Mouse (Mus musculus) lung, adult 2 months (tissue): ENCODE data around the gene Hpn. TPM values are rescaled to one million over a fixed set of nuclear protein-coding genes. Genes with fewer than 3 reads are reported as not detected.

ENCODE experiments used
- DNase-seq: peaks from one replicate; pipeline ENCODE4 v3.0.0; 2022
- H3K4me1 ChIP-seq: fragments of 200-500 bp; 2 replicates; pipeline ENCODE4 v1.6.1; 2011; ENCODE audit warnings: low read length; ENCODE audit not compliant: control insufficient read depth, insufficient read depth
- H3K4me3 ChIP-seq: fragments of 200-500 bp; replicated peaks from 2 replicates; pipeline ENCODE3; 2011; ENCODE audit warnings: low read depth, mild to moderate bottlenecking, control low read depth, low read length; ENCODE audit errors: extremely low read depth
- CTCF ChIP-seq: fragments of 200-500 bp; IDR thresholded peaks from 2 replicates; pipeline ENCODE4 v1.5.1; 2011; ENCODE audit warnings: mild to moderate bottlenecking, low read length, control low read depth; ENCODE audit not compliant: insufficient read depth
- POLR2A ChIP-seq: fragments of 200-500 bp; IDR thresholded peaks from 2 replicates; pipeline ENCODE4 v1.6.1; 2011; ENCODE audit warnings: low read depth, mild to moderate bottlenecking, control low read depth, low read length, borderline replicate concordance; ENCODE audit errors: extremely low read depth
- WGBS: fragments of 180-500 bp; shearing (Covaris S2); methylation state at CpG from one replicate; pipeline ENCODE4 v1.1.7; 2018; 5-methylcytosine and 5-hydroxymethylcytosine counted together
- polyA plus RNA-seq: library from polyadenylated mRNA; depleted of rRNA; stranded (reverse); fragments of >200 nt; gene quantifications from 2 replicates; pipeline ENCODE4 v1.2.3, GENCODE M21; 2012

Gene Hpn
- polyA plus RNA-seq, 1 experiment: 30.1 TPM

DNA sequence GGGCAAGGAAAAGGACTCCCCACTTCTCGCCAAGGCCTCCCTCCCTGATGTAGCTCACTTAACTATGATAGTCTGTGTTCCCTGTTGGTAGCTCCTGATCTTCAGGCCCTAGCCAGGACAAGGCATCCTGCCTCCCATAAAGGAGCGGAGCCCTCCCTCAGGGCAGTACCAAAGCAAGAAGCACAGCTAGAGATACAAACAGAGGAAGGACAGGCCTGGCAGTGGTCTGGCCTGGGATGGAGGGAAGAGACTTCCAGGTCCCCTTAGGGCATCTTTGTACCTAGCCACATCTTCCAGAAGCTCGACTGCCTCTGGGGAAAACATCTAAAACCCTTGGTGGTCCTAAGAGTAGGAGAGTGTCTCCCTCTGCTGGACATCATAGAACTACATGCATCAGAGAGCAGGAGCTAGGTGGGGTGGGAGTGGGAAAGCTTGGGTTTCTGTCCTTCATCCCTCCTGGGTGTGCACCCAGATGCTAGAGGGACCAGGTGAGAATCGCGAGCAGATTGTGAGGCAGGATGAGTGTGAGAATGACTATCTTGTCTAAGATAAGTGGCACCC lies 37.1 kb downstream of the Hpn start:
- Histone ChIP-seq H3K4me3 (no peak overlapping the region), H3K4me1 (no peaks in the 10 kb centered on the region)
- 32% methylated on average over 5 of the region's 5 CpGs for WGBS
- peak; percentile 25; the same call in 1 of the 2 replicates for TF ChIP-seq CTCF
- TF ChIP-seq POLR2A: no peak
- no peak for DNase-seq

DNA sequence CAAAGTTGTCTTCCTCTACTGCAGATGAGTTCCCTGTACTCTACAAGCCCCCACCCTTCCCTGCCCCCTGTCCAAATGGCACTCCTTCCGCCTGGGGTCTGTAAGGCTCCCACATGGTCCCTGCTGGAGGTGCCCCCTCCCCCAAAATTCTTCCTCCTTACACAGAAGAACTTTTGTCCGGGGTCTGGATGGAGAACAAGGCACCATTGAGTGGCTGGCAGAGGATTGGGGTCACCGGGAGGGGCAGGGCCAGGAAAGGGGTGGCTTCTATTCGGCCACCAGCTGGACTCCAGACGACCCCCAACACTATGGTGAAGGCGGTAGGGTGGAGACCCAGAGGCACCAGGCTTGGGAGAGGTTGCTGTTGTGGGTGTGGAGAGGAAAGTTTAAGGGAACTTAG lies 37.6 kb downstream of the Hpn start:
- 51% methylated on average over 6 of the region's 6 CpGs for WGBS
- no peak overlapping the region for H3K4me3 ChIP-seq
- no peak for DNase-seq
- TF ChIP-seq CTCF: no peak
- TF ChIP-seq POLR2A: no peak
- no peaks in the 10 kb centered on the region for H3K4me1 ChIP-seq

GRCm38 (mm10) chr7:31076492-31076891 lies 38.6 kb downstream of the Hpn start, which contains the start of gene Fxyd3:
TSS of gene Fxyd3 (minus strand) at chr7:31076704.
- Histone ChIP-seq H3K4me3 (no peak within 1 kb of the TSS), H3K4me1 (no peaks in the 10 kb centered on the region)
- TF ChIP-seq CTCF (no peak), POLR2A (no peak)
- WGBS: 52% methylated on average over 5 of the region's 5 CpGs
- no peak for DNase-seq

GRCm38 (mm10) chr7:31074713-31075069 lies 40.4 kb downstream of the Hpn start:
- 54% methylated on average over 5 of the region's 5 CpGs for WGBS
- no peak for TF ChIP-seq POLR2A
- TF ChIP-seq CTCF: no peak
- Histone ChIP-seq H3K4me3 (no peak overlapping the region), H3K4me1 (no peaks in the 10 kb centered on the region)
- DNase-seq: no peak

GRCm38 (mm10) chr7:31074061-31074712 lies 40.9 kb downstream of the Hpn start:
- Histone ChIP-seq H3K4me3 (no peak overlapping the region), H3K4me1 (no peaks in the 10 kb centered on the region)
- TF ChIP-seq POLR2A: no peak
- TF ChIP-seq CTCF: no peak
- WGBS: 41% methylated on average over 7 of the region's 7 CpGs
- DNase-seq: no peak

GRCm38 (mm10) chr7:31073546-31073945 lies 41.5 kb downstream of the Hpn start:
- Histone ChIP-seq H3K4me1 (no peaks in the 10 kb centered on the region), H3K4me3 (no peak overlapping the region)
- TF ChIP-seq CTCF (no peak), POLR2A (no peak)
- DNase-seq: no peak

DNA sequence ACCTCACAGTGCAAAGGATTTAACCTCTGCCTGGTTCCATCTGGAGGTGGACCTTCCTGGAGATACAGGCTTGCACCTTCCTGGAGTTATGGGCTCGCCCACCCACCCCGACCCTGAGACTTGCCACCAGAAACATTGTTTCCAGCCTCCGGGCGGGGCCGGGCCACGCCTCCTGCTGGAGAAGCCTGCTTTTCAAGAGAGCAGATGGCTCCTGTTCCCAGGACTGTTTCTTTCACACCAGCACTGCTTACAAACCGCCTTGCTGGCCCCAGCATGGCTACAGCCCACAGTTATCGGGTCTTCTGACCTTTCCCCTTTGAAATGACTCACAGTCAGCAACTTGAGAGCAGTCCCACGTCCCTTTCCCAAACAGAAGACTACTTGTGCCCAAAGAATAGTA lies 42.8 kb downstream of the Hpn start:
- 47% methylated on average over 9 of the region's 9 CpGs for WGBS
- H3K4me1 ChIP-seq: no peaks in the 10 kb centered on the region
- TF ChIP-seq POLR2A: no peak
- no peak overlapping the region for H3K4me3 ChIP-seq
- no peak for DNase-seq

- TF ChIP-seq CTCF (no peak), POLR2A (no peak)
- 77% methylated on average over 6 of the region's 6 CpGs for WGBS
- Histone ChIP-seq H3K4me3 (no peak overlapping the region), H3K4me1 (no peaks in the 10 kb centered on the region)
- no peak for DNase-seq
Measured at GRCm38 (mm10) chr7:31070324-31070723, 44.8 kb downstream of the Hpn start.

DNA sequence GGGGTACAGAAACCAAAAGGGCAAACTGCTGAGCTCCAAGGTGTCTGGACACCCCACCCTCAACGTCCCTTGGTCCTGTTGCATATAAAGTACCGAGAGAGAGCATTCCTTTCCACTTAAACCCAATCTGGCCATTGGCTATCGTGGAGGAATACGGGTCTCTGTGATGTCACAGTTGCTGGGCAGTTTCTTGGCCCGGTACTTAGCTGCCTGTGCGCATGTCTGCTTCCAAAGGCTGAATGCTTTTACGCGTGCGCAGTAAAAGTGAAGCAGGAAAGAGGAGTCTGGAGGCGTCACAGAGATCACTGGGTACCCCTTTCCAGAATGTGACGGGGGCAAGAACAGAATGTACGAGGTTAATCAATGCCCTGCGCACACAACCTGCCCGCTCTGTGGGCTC lies 45.6 kb downstream of the Hpn start:
- DNase-seq: no peak
- no peak for TF ChIP-seq CTCF
- TF ChIP-seq POLR2A: no peak
- 86% methylated on average over 14 of the region's 14 CpGs for WGBS
- Histone ChIP-seq H3K4me3 (no peak overlapping the region), H3K4me1 (no peaks in the 10 kb centered on the region)

DNA sequence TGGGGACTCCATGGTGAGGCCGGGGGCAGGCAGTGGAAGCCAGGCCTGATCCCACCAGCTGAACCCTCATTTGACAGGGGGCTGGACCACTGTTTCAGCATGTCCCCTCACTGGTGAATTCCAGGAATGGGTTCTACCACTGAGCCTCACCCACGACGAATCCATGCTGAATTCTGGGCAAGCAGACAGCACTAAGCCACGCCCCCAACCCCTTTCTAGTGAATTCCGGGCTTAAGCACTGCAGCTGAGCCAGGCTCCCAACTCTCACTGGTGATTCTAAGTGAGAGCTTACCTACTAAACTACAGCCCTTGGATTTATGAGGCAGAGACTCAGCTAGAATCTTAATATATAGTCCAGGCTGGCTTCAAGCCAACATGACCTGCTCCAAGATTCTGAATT lies 47.3 kb downstream of the Hpn start:
- no peak for DNase-seq
- TF ChIP-seq CTCF (no peak), POLR2A (no peak)
- 34% methylated on average over 5 of the region's 5 CpGs for WGBS
- H3K4me1 ChIP-seq: no peaks in the 10 kb centered on the region
- H3K4me3 ChIP-seq: no peak overlapping the region
